Mouse (Mus musculus): ENCODE results near the gene Spata45. TPM values are rescaled to one million over a fixed set of nuclear protein-coding genes. Genes with fewer than 3 reads are reported as not detected.

Gene Spata45
- polyA plus RNA-seq, 1 experiment from 2014 or later: not detected

DNA sequence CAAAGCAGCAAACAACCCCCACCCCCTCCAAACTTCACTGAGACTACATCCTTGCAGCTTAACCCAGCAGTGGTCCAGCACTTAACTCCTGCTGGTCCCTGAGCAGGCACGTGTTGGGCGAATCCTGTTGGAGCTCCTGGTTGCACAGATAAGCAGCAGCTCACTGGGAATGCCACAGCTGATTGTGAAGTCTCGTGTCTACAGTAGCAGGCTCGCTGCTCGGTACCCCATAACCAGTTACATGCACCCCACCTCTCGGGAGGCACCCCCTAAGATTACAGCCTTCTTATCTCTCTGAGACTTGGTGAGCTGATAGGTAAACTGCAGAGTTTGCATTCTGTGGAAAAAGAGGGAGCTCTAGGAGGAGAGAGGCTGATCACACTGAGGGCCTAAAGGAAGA, 52.9 kb downstream of the Spata45 start:
- no peak overlapping the region for H3K4me2 ChIP-seq
- H3K4me3 ChIP-seq (replicated peaks): no peak overlapping the region
- H3K4me1 ChIP-seq: no peaks in the 10 kb centered on the region
- no peak overlapping the region for H3K9ac ChIP-seq
- H3K9me3 ChIP-seq: no peaks in the 10 kb centered on the region
- no peaks in the 10 kb centered on the region for H3K27me3 ChIP-seq (replicated peaks)
- ATAC-seq (ENCODE audit: insufficient read depth, low FRiP score, low read depth): no peak
- H3K27ac ChIP-seq: no peak overlapping the region
- WGBS: 67% methylated on average over 6 of the region's 6 CpGs
- no peaks in the 10 kb centered on the region for H3K36me3 ChIP-seq

DNA sequence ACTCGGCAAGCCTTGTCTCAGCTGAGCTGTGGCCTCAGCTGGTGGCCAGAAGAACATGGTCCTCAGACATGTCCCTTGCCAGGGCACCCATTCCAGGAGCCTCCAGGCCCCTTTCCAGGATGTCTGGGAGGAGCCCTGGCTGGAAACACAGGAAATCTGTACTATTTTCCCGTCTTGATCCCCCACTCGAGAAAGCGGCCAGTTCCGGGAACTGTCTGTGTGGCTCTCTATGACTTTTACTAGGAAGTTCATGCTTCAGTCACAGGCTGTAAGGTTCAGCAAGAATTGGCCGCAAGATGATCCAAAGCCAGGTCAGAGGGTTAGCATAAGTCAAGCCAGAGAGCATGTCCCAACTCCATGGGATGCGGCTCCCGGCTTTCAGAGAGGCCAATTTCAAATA, 55.6 kb downstream of the Spata45 start:
- WGBS: 73% methylated on average over 8 of the region's 8 CpGs
- Histone ChIP-seq H3K4me1 (peaks cover 1% of the 10 kb centered on the region; the same call in 1 of the 2 replicates), H3K36me3 (no peaks in the 10 kb centered on the region), H3K9ac (no peak overlapping the region), H3K4me2 (no peak overlapping the region), H3K4me3 (replicated peaks) (no peak overlapping the region), H3K27ac (no peak overlapping the region), H3K27me3 (replicated peaks) (no peaks in the 10 kb centered on the region), H3K9me3 (no peaks in the 10 kb centered on the region)
- no peak for ATAC-seq (ENCODE audit: insufficient read depth, low FRiP score, low read depth)

Other genes starting within 250 kb of the Spata45 start
- 10.6 and 12.9 TPM in 2 replicates for gene Rps6kc1, start 124.9 kb upstream of the Spata45 start, polyA plus RNA-seq (2015; fragmentation: Nextera tagmentation; extraction: Ambion mirVana)
- gene Angel2, start 111.5 kb upstream of the Spata45 start, polyA plus RNA-seq (2015; fragmentation: Nextera tagmentation; extraction: Ambion mirVana): 35.1 and 37.5 TPM in 2 replicates
- 18.5 and 20.1 TPM in 2 replicates for gene Vash2, start 57.3 kb upstream of the Spata45 start, polyA plus RNA-seq (2015; fragmentation: Nextera tagmentation; extraction: Ambion mirVana)
- gene Flvcr1, start 10.5 kb upstream of the Spata45 start, polyA plus RNA-seq (2015; fragmentation: Nextera tagmentation; extraction: Ambion mirVana): 6.4 TPM in 2 replicates
- gene Tatdn3, start 26.3 kb downstream of the Spata45 start, polyA plus RNA-seq (2015; fragmentation: Nextera tagmentation; extraction: Ambion mirVana): 11.8 and 15.1 TPM in 2 replicates
- gene Nsl1, start 26.4 kb downstream of the Spata45 start, polyA plus RNA-seq (2015; fragmentation: Nextera tagmentation; extraction: Ambion mirVana): 18.3 and 18.6 TPM in 2 replicates
- 8.3 and 9.8 TPM in 2 replicates for gene Batf3, start 61.2 kb downstream of the Spata45 start, polyA plus RNA-seq (2015; fragmentation: Nextera tagmentation; extraction: Ambion mirVana)
- not detected in 2 replicates for gene Fam71a, start 128.2 kb downstream of the Spata45 start, polyA plus RNA-seq (2015; fragmentation: Nextera tagmentation; extraction: Ambion mirVana)
- 4.2 and 4.4 TPM in 2 replicates for gene Atf3, start 181.4 kb downstream of the Spata45 start, polyA plus RNA-seq (2015; fragmentation: Nextera tagmentation; extraction: Ambion mirVana)

Measured in stomach, embryonic 15.5 days (tissue).